In genomic region chr12:33731937-33732336, GRCm38 (mm10) we compare ENCODE assay signal across 18 mouse cellular contexts.
DNase-seq lines count a peak whose midpoint lies in the region; ATAC-seq lines count a peak whose summit lies in the region.
"Had no signal": no experiment of that assay in that cellular context is flagged by ENCODE, and none has a peak within 500 bp of the region (broad histone marks: within the 10 kb centered on the region; RNA-seq: fewer than 3 reads in every experiment).

No protein-coding gene starts in this region.

- no peaks in the 10 kb centered on the region for H3K9me3 ChIP-seq in midbrain, embryonic 11.5 days (ENCODE audit: control insufficient read depth, low read length)
- H3K9me3 ChIP-seq in midbrain, embryonic 16.5 days (replicated peaks; ENCODE audit: control insufficient read depth, low read length, poor library complexity, severe bottlenecking) = no peaks in the 10 kb centered on the region
- H3K9me3 ChIP-seq in embryonic facial prominence, embryonic 11.5 days (replicated peaks; ENCODE audit: control insufficient read depth, low read length) = no peaks in the 10 kb centered on the region
- H3K9me3 ChIP-seq: embryonic facial prominence, embryonic 13.5 days; heart, embryonic 10.5 days; liver, embryonic 13.5 days had no signal

- no peak for DNase-seq in midbrain, embryonic 11.5 days (ENCODE audit: low spot score, missing footprints)
- peak; percentile 86 for DNase-seq in embryonic facial prominence, embryonic 11.5 days (ENCODE audit: low spot score)
- peak; percentile 72 for DNase-seq in forelimb bud, embryonic 11.5 days (ENCODE audit: low read depth, low spot score)
- DNase-seq in mesoderm, embryonic 11.5 days (ENCODE audit: low read depth, low spot score) = peak; percentile 65
- DNase-seq in adrenal gland, postnatal 25 days = no peak
- no peak for DNase-seq in frontal cortex, adult 2 months (ENCODE audit: extremely low spot score in 1 of 2, low spot score in 1 of 2)
- DNase-seq in Muller cell, postnatal 12 days (ENCODE audit: inconsistent ontology term) = no peak
- DNase-seq: adrenal gland, postnatal 10 days; cerebellum, adult 9-10 months; gastrocnemius, postnatal 14 days; heart, postnatal 14 days; liver, embryonic 13.5 days had no signal

- ATAC-seq in midbrain, embryonic 11.5 days (ENCODE audit: low FRiP score) = peak; percentile 81
- ATAC-seq in midbrain, embryonic 16.5 days = no peak
- ATAC-seq in embryonic facial prominence, embryonic 11.5 days (replicated peaks; ENCODE audit: insufficient number of reproducible peaks, low FRiP score, low TSS enrichment, low read depth) = peak; percentile 94
- ATAC-seq: intestine, embryonic 16.5 days; lung, postnatal 0 days had no signal

- H3K4me2 ChIP-seq in midbrain, embryonic 11.5 days = no peak overlapping the region
- no peak overlapping the region for H3K4me2 ChIP-seq in midbrain, embryonic 16.5 days (ENCODE audit: low read length)
- no peak overlapping the region for H3K4me2 ChIP-seq in embryonic facial prominence, embryonic 11.5 days (ENCODE audit: low read depth, low read length)
- H3K4me2 ChIP-seq: embryonic facial prominence, embryonic 13.5 days; liver, embryonic 13.5 days had no signal

- no peak overlapping the region for H3K9ac ChIP-seq in midbrain, embryonic 11.5 days (ENCODE audit: low read length)
- no peak overlapping the region for H3K9ac ChIP-seq in midbrain, embryonic 16.5 days (ENCODE audit: low read depth, low read length)
- H3K9ac ChIP-seq in embryonic facial prominence, embryonic 11.5 days (replicated peaks; ENCODE audit: low read length) = no peak overlapping the region
- H3K9ac ChIP-seq: embryonic facial prominence, embryonic 13.5 days; liver, embryonic 13.5 days had no signal

- H3K27ac ChIP-seq in midbrain, embryonic 11.5 days (ENCODE audit: low read depth, low read length) = no peak overlapping the region
- H3K27ac ChIP-seq in midbrain, embryonic 16.5 days (ENCODE audit: low read length) = no peak overlapping the region
- H3K27ac ChIP-seq in embryonic facial prominence, embryonic 11.5 days (replicated peaks; ENCODE audit: low read depth, low read length) = no peak overlapping the region
- H3K27ac ChIP-seq: embryonic facial prominence, embryonic 13.5 days; heart, embryonic 10.5 days; kidney, postnatal 0 days; liver, embryonic 13.5 days had no signal

- no peak overlapping the region for H3K4me3 ChIP-seq in midbrain, embryonic 11.5 days (ENCODE audit: low read depth, low read length)
- no peak overlapping the region for H3K4me3 ChIP-seq in midbrain, embryonic 16.5 days (ENCODE audit: low read depth, low read length)
- no peak overlapping the region for H3K4me3 ChIP-seq in embryonic facial prominence, embryonic 11.5 days (ENCODE audit: low read depth, low read length)
- H3K4me3 ChIP-seq: embryonic facial prominence, embryonic 13.5 days; heart, embryonic 10.5 days; liver, embryonic 13.5 days had no signal

- no peaks in the 10 kb centered on the region for H3K27me3 ChIP-seq in midbrain, embryonic 11.5 days (ENCODE audit: control insufficient read depth, insufficient read depth, low read length)
- H3K27me3 ChIP-seq in midbrain, embryonic 16.5 days (ENCODE audit: control insufficient read depth, insufficient read depth, low read depth, low read length) = no peaks in the 10 kb centered on the region
- no peaks in the 10 kb centered on the region for H3K27me3 ChIP-seq in embryonic facial prominence, embryonic 11.5 days (ENCODE audit: control insufficient read depth, insufficient read depth, low read length)
- H3K27me3 ChIP-seq: embryonic facial prominence, embryonic 13.5 days; liver, embryonic 13.5 days had no signal

- no peaks in the 10 kb centered on the region for H3K4me1 ChIP-seq in midbrain, embryonic 11.5 days (ENCODE audit: control insufficient read depth, insufficient read depth, low read length)
- H3K4me1 ChIP-seq in midbrain, embryonic 16.5 days (ENCODE audit: control insufficient read depth, insufficient read depth, low read length) = no peaks in the 10 kb centered on the region
- H3K4me1 ChIP-seq in embryonic facial prominence, embryonic 11.5 days (ENCODE audit: control insufficient read depth, insufficient read depth, low read length) = no peaks in the 10 kb centered on the region
- H3K4me1 ChIP-seq: heart, embryonic 10.5 days; liver, embryonic 13.5 days had no signal

- 45% methylated on average over 4 of the region's 4 CpGs for WGBS in midbrain, embryonic 11.5 days
- WGBS in midbrain, embryonic 16.5 days = 43% methylated on average over 4 of the region's 4 CpGs
- WGBS in embryonic facial prominence, embryonic 11.5 days = 22% methylated on average over 4 of the region's 4 CpGs

- no peaks in the 10 kb centered on the region for H3K36me3 ChIP-seq in midbrain, embryonic 11.5 days (ENCODE audit: control insufficient read depth, insufficient read depth, low read length)
- no peaks in the 10 kb centered on the region for H3K36me3 ChIP-seq in midbrain, embryonic 16.5 days (ENCODE audit: control insufficient read depth, insufficient read depth, low read length)
- H3K36me3 ChIP-seq in embryonic facial prominence, embryonic 11.5 days (replicated peaks; ENCODE audit: control insufficient read depth, insufficient read depth, low read depth, low read length) = no peaks in the 10 kb centered on the region
- H3K36me3 ChIP-seq: embryonic facial prominence, embryonic 13.5 days; heart, embryonic 10.5 days; liver, embryonic 13.5 days had no signal

Comparison
In these comparisons a context has a peak if more than half of its experiments do, and no peak if none do; other contexts are left out.
1. DNase-seq: peak in embryonic facial prominence, embryonic 11.5 days (single experiment), forelimb bud, embryonic 11.5 days (single experiment) and mesoderm, embryonic 11.5 days (single experiment); none in midbrain, embryonic 11.5 days (single experiment), adrenal gland, postnatal 25 days (single experiment), frontal cortex, adult 2 months (0 of 2) and Muller cell, postnatal 12 days (single experiment).